Mouse (Mus musculus): ENCODE data around the gene Kcnk2.

DNA sequence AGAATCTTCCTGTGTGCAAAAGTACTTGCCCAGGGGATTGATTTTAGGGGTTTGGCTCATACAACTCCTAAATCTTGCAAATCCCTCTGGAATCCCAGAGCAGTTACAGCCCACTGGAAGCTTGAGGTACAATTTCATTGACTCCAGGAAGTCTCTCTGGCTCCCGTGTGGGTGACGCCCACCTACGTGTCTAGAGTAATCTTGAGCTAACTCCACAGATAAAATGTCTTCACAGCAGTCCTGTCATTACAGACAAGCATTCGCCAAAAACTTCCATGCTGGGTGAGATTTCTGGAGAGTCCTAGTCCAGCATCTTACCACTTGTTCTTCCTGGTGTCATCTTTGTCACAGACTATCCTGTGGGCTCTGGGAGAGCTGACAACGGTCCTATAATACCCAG is 56.9 kb downstream of the Kcnk2 start:
- no peak for TF ChIP-seq POLR2A (IDR thresholded peaks at IDR 0.05; ENCODE audit: low read depth, low read length)
- TF ChIP-seq CTCF (conservative IDR thresholded peaks at IDR 0.05; ENCODE audit: insufficient read depth, insufficient read length, low read depth, low read length): no peak
